Mouse (Mus musculus) hindbrain, postnatal 0 days (tissue): ENCODE measurements around the gene Mdc1. TPM values are rescaled to one million over a fixed set of nuclear protein-coding genes. Genes with fewer than 3 reads are reported as not detected.

Experiments used
- ATAC-seq: fragments of 200-750 bp; cut with Nextera tagmentation; 2 replicates; pipeline ENCODE4 v1.8.0; 2017; ENCODE audit warnings: mild to moderate bottlenecking, moderate TSS enrichment, moderate library complexity
- DNase-seq: peaks from one replicate; pipeline ENCODE4 v3.0.0-alpha.2; 2015; ENCODE audit warnings: low spot score
- H3K27ac ChIP-seq: fragments of 300-500 bp; sonication (generic); 2 replicates; pipeline ENCODE4 v1.5.1; 2014; ENCODE audit warnings: mild to moderate bottlenecking
- H3K27me3 ChIP-seq: fragments of 300-500 bp; sonication (generic); 2 replicates; pipeline ENCODE4 v1.6.1; 2014; ENCODE audit warnings: low read length, mixed read lengths; ENCODE audit not compliant: insufficient read depth
- H3K36me3 ChIP-seq: fragments of 300-500 bp; sonication (generic); 2 replicates; pipeline ENCODE4 v1.6.1; 2014; ENCODE audit warnings: low read length, mixed read lengths; ENCODE audit not compliant: insufficient read depth
- H3K4me1 ChIP-seq: fragments of 300-500 bp; sonication (generic); 2 replicates; pipeline ENCODE4 v1.6.1; 2014; ENCODE audit warnings: antibody characterized with exemption, low read length, mixed read lengths; ENCODE audit not compliant: insufficient read depth
- H3K4me2 ChIP-seq: fragments of 300-500 bp; sonication (generic); 2 replicates; pipeline ENCODE4 v1.6.1; 2014; ENCODE audit warnings: low read depth, mild to moderate bottlenecking, low read length, moderate library complexity, mixed read lengths
- H3K4me3 ChIP-seq: fragments of 300-500 bp; sonication (generic); 2 replicates; pipeline ENCODE4 v1.5.1; 2014; ENCODE audit warnings: low read length
- H3K9ac ChIP-seq: fragments of 300-500 bp; sonication (generic); replicated peaks from 2 replicates; pipeline ENCODE4 v1.6.1; 2014; ENCODE audit warnings: mild to moderate bottlenecking, low read length, moderate library complexity, mixed read lengths
- H3K9me3 ChIP-seq: fragments of 300-500 bp; sonication (generic); 2 replicates; pipeline ENCODE4 v1.6.1; 2016; ENCODE audit warnings: low read length, mixed read lengths
- CTCF ChIP-seq: IDR thresholded peaks from 2 replicates; pipeline ENCODE4 v1.5.1; 2016; ENCODE audit warnings: antibody characterized with exemption, control low read depth, low read depth
- WGBS: fragments of 180-500 bp; shearing (Covaris S2); extraction: QIAGEN DNeasy Blood & Tissue Kit; methylation state at CpG from one replicate; pipeline ENCODE4 v1.1.7; 2014; 5-methylcytosine and 5-hydroxymethylcytosine counted together
- polyA plus RNA-seq: library from polyadenylated mRNA; unstranded; fragments of >200 nt; fragmentation: Nextera tagmentation; extraction: Ambion mirVana; gene quantifications from 2 replicates; pipeline ENCODE4 v1.2.1, GENCODE M21; 2015
- total RNA-seq: library from RNA; depleted of rRNA; stranded (reverse); fragments of >200 nt; gene quantifications from 2 replicates; pipeline ENCODE4 v1.2.3, GENCODE M21; 2014

Gene Mdc1
- total and polyA plus RNA-seq, 2 experiments from 2014 or later, result 4.1 to 26.7 TPM

- DNase-seq (peak; percentile 98), ATAC-seq (peak; percentile 94)
- peaks cover 4% of the 10 kb centered on the region; the same call in 1 of the 2 replicates for H3K4me1 ChIP-seq
- no peaks in the 10 kb centered on the region for H3K27me3 ChIP-seq
- peak within 1 kb of the TSS; percentile 81 for H3K9ac ChIP-seq
- 6% methylated on average over 66 of the region's 66 CpGs for WGBS
- peak within 1 kb of the TSS; percentile 83 for H3K4me2 ChIP-seq
- H3K27ac ChIP-seq, result peak within 1 kb of the TSS; percentile 77
- no peaks in the 10 kb centered on the region for H3K9me3 ChIP-seq
- peak within 1 kb of the TSS; percentile 93 for H3K4me3 ChIP-seq
- TF ChIP-seq CTCF, result peak; percentile 89
- peaks cover 28% of the 10 kb centered on the region for H3K36me3 ChIP-seq
Observed at GRCm38 (mm10) chr17:35879245-35880057, 38.1 kb downstream of the Mdc1 start, which contains the start of gene Dhx16. Gene Dhx16 (plus strand): TSS chr17:35879819.

GRCm38 (mm10) chr17:35882924-35883323 lies 41.6 kb downstream of the Mdc1 start:
- Histone ChIP-seq H3K4me1 (peaks cover 4% of the 10 kb centered on the region; the same call in 1 of the 2 replicates), H3K27ac (no peak overlapping the region), H3K36me3 (peaks cover 54% of the 10 kb centered on the region), H3K27me3 (no peaks in the 10 kb centered on the region), H3K9ac (no peak overlapping the region), H3K9me3 (no peaks in the 10 kb centered on the region), H3K4me3 (no peak overlapping the region), H3K4me2 (no peak overlapping the region)
- DNase-seq, result no peak
- no peak for TF ChIP-seq CTCF
- WGBS, result 96% methylated on average over 17 of the region's 17 CpGs
- no peak for ATAC-seq

- Histone ChIP-seq H3K9me3 (no peaks in the 10 kb centered on the region), H3K9ac (no peak overlapping the region), H3K4me1 (peaks cover 4% of the 10 kb centered on the region; the same call in 1 of the 2 replicates), H3K36me3 (peaks cover 62% of the 10 kb centered on the region), H3K4me2 (no peak overlapping the region), H3K27me3 (no peaks in the 10 kb centered on the region), H3K4me3 (no peak overlapping the region), H3K27ac (no peak overlapping the region)
- DNase-seq (no peak), ATAC-seq (no peak)
- 96% methylated on average over 14 of the region's 14 CpGs for WGBS
- TF ChIP-seq CTCF, result no peak
Observed at GRCm38 (mm10) chr17:35883777-35884176, 42.5 kb downstream of the Mdc1 start.

GRCm38 (mm10) chr17:35887725-35888124 lies 46.4 kb downstream of the Mdc1 start:
- Histone ChIP-seq H3K9ac (no peak overlapping the region), H3K36me3 (peaks cover 78% of the 10 kb centered on the region), H3K27me3 (no peaks in the 10 kb centered on the region), H3K4me3 (no peak overlapping the region), H3K4me1 (no peaks in the 10 kb centered on the region), H3K9me3 (no peaks in the 10 kb centered on the region), H3K27ac (no peak overlapping the region), H3K4me2 (no peak overlapping the region)
- no peak for TF ChIP-seq CTCF
- ATAC-seq, result no peak
- DNase-seq, result no peak
- WGBS, result 84% methylated on average over 17 of the region's 17 CpGs

- Histone ChIP-seq H3K27ac (peak within 1 kb of the TSS; percentile 89), H3K27me3 (no peaks in the 10 kb centered on the region), H3K4me3 (peak within 1 kb of the TSS; percentile 79), H3K4me2 (peak within 1 kb of the TSS; percentile 100), H3K9ac (peak within 1 kb of the TSS; percentile 88), H3K9me3 (no peaks in the 10 kb centered on the region), H3K4me1 (peaks cover 6% of the 10 kb centered on the region; the same call in 1 of the 2 replicates), H3K36me3 (peaks cover 21% of the 10 kb centered on the region)
- ATAC-seq, result peak; percentile 95
- WGBS, result under 1% methylated on average over 52 of the region's 86 CpGs
- TF ChIP-seq CTCF, result no peak
- peak; percentile 97 for DNase-seq
Observed at GRCm38 (mm10) chr17:35896781-35897643, 55.7 kb downstream of the Mdc1 start, which contains the start of gene 2310061I04Rik. Gene 2310061I04Rik (minus strand): TSS chr17:35897431.
